Mouse (Mus musculus): Measurements from ENCODE around the gene Cxcl3.

DNA sequence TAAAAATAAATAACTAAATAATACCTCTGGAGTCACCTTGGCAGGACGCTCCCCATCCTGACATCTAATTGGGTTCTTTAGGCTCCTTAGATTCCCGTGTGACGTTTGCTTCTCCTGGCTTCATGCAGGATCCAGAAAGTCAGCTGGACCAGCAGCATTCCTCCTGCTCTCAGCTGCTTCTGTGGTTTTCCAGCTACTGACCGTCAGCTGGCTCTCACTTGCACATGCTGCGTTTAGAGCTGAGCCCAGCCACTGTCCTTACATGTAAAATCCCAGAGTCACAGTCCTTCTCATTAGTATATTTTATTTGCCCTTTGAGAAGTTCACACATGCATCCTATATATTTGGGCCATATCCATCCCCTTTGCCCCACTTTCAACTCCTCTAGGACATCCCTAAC is 52.7 kb downstream of the Cxcl3 start:
- no peak for TF ChIP-seq CTCF (IDR thresholded peaks at IDR 0.05; ENCODE audit: extremely low read depth, insufficient read depth, low read length)
- TF ChIP-seq POLR2A (IDR thresholded peaks at IDR 0.05; ENCODE audit: extremely low read depth, insufficient read depth, low read length): no peak

Data from cortical plate, adult 2 months (tissue).